Mouse (Mus musculus): ENCODE results near the gene Creb3l1.

Creb3l1 gene

GRCm38 (mm10) chr2:91963443-91963932 lies 60.8 kb downstream of the Creb3l1 start:
- DNase-seq (ENCODE audit: low spot score), result peak; percentile 97

GRCm38 (mm10) chr2:91962864-91963401 lies 61.4 kb downstream of the Creb3l1 start:
- DNase-seq (ENCODE audit: low spot score), result no peak

- no peak for DNase-seq (ENCODE audit: low spot score)
These were observed 62.2 kb downstream of the Creb3l1 start for GRCm38 (mm10) chr2:91961901-91962761.

- no peak for DNase-seq (ENCODE audit: low spot score)
These were observed 63.8 kb downstream of the Creb3l1 start for GRCm38 (mm10) chr2:91960459-91960858.

GRCm38 (mm10) chr2:91959544-91960410 lies 64.5 kb downstream of the Creb3l1 start:
- DNase-seq (ENCODE audit: low spot score), result no peak

GRCm38 (mm10) chr2:91958701-91959457 lies 65.4 kb downstream of the Creb3l1 start:
- peak; percentile 65 for DNase-seq (ENCODE audit: low spot score)

GRCm38 (mm10) chr2:91958049-91958448 lies 66.3 kb downstream of the Creb3l1 start:
- no peak for DNase-seq (ENCODE audit: low spot score)

- no peak for DNase-seq (ENCODE audit: low spot score)
These were observed 67.2 kb downstream of the Creb3l1 start for GRCm38 (mm10) chr2:91957096-91957495.

GRCm38 (mm10) chr2:91955875-91956274 lies 68.4 kb downstream of the Creb3l1 start:
- no peak for DNase-seq (ENCODE audit: low spot score)

- peak; percentile 64 for DNase-seq (ENCODE audit: low spot score)
These were observed 69.1 kb downstream of the Creb3l1 start for GRCm38 (mm10) chr2:91955121-91955591.

GRCm38 (mm10) chr2:91953825-91954224 lies 70.5 kb downstream of the Creb3l1 start:
- DNase-seq (ENCODE audit: low spot score), result peak; percentile 94

- DNase-seq (ENCODE audit: low spot score), result peak; percentile 54
These were observed 73.8 kb downstream of the Creb3l1 start for GRCm38 (mm10) chr2:91950275-91951085.

- DNase-seq (ENCODE audit: low spot score), result no peak
These were observed 74.7 kb downstream of the Creb3l1 start for GRCm38 (mm10) chr2:91949411-91950274.

GRCm38 (mm10) chr2:91948792-91949241 lies 75.5 kb downstream of the Creb3l1 start:
- DNase-seq (ENCODE audit: low spot score), result no peak

- DNase-seq (ENCODE audit: low spot score), result peak; percentile 74
These were observed 76.2 kb downstream of the Creb3l1 start for GRCm38 (mm10) chr2:91948151-91948509.

- peak; percentile 56 for DNase-seq (ENCODE audit: low spot score)
These were observed 76.7 kb downstream of the Creb3l1 start for GRCm38 (mm10) chr2:91947397-91948150.

- no peak for DNase-seq (ENCODE audit: low spot score)
These were observed 77.5 kb downstream of the Creb3l1 start for GRCm38 (mm10) chr2:91946836-91947235.

- no peak for DNase-seq (ENCODE audit: low spot score)
These were observed 78.8 kb downstream of the Creb3l1 start, which contains the start of gene Gm9821 for GRCm38 (mm10) chr2:91945483-91945882. TSS of gene Gm9821 (plus strand) at chr2:91945703.

Data from lung, postnatal 25 days (tissue).